Mouse (Mus musculus): ENCODE data around the gene Il4ra. TPM values are rescaled to one million over a fixed set of nuclear protein-coding genes. Genes with fewer than 3 reads are reported as not detected.
A peak's percentile ranks its signal among the peaks of the same experiment; 100 is the strongest.

Il4ra gene
- polyA plus RNA-seq, 1 experiment from 2014 or later, result 47.1 TPM

DNA sequence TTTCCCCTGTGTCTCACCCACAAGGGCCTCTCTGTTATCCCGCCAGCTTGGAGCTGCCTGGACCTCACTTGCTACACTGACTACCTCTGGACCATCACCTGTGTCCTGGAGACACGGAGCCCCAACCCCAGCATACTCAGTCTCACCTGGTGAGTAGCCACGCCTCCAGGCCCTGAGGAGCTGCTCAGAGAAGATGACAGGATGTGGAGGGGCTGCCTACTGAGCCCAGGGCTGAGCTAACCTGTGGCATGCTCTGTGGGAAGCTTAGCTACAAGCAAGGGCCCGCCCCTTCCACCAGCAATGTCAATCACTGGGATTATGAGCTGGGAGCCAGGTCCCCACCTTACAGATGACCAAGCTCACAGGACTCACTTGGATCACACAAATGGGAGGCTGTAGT, 73.3 kb downstream of the Il4ra start:
- peak; percentile 73 for DNase-seq (ENCODE audit: low spot score)

DNA sequence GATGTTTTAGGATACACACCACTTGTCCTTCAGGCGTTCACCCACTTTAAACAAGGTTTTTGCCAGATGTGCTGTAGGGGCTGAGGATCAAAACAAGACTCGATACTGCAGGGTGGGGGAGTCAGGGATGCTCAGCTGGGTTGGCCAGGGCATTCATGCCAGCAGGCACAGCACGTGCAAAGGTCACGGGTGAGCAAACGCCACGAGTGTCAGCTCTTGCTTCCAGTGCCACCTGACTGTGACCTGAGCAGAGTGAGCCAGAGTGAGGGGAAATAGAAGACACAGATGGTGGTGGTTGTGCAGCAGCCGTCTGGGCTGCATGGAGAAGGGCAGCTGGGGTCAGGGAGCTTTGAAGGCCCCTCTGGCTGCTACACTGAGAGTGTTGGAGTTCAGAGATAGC, 73.9 kb downstream of the Il4ra start:
- no peak for DNase-seq (ENCODE audit: low spot score)

Other genes starting within 250 kb of the Il4ra start
- gene Kdm8, start 107.4 kb upstream of the Il4ra start, polyA plus RNA-seq (2015; fragmentation: Nextera tagmentation; extraction: Ambion mirVana), result 12.6 and 15.1 TPM in 2 replicates
- 191 and 200 TPM in 2 replicates for gene Nsmce1, start 60.5 kb upstream of the Il4ra start, polyA plus RNA-seq (2015; fragmentation: Nextera tagmentation; extraction: Ambion mirVana)
- 28.2 and 36.8 TPM in 2 replicates for gene Il21r, start 51.3 kb downstream of the Il4ra start, polyA plus RNA-seq (2015; fragmentation: Nextera tagmentation; extraction: Ambion mirVana)
- gene Gtf3c1, start 155.7 kb downstream of the Il4ra start, polyA plus RNA-seq (2015; fragmentation: Nextera tagmentation; extraction: Ambion mirVana), result 15.5 and 16.3 TPM in 2 replicates
- gene D430042O09Rik, start 155.8 kb downstream of the Il4ra start, polyA plus RNA-seq (2015; fragmentation: Nextera tagmentation; extraction: Ambion mirVana), result 4.0 and 4.1 TPM in 2 replicates

All from thymus, postnatal 0 days (tissue).